Mouse (Mus musculus): ENCODE measurements at regions not wholly inside any gene's neighbourhood (a gene's known extent, or its start where the extent isn't known, plus 50 kb on each side); places are given as distances from the start of the nearest gene placed in this dataset.

- Histone ChIP-seq H3K27ac (ENCODE audit: control insufficient read depth, low read depth, low read length) (no peak overlapping the region), H3K4me1 (ENCODE audit: control insufficient read depth in 1 of 2, insufficient read depth in 2 of 2, low read length in 2 of 2) (no peaks in the 10 kb centered on the region)
Measured at GRCm38 (mm10) chr2:57799279-57799678, 198.4 kb upstream of the Galnt5 start.

DNA sequence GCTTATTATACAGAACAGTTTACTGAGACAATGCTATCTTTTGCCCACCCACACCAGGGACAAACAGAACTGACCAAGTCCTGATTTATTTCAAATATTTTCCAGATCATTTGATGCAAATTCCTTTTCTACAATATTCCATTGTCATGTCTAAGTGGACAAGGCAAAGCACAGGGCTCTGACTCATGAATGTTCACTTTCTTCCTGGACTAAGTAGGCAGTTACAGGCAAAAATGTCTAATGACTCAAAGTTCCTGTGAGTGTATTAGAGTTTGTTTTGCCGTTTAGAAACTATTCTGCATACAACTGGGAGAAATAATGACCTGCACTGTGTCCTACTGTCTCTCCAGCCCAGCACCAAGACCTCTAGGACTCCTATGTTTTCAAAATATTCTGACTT is 189.8 kb upstream of the Galnt5 start:
- H3K4me3 ChIP-seq (ENCODE audit: control insufficient read depth in 1 of 2, insufficient read depth in 1 of 2, low read depth in 2 of 2, low read length in 2 of 2), result no peak overlapping the region
- H3K79me2 ChIP-seq (ENCODE audit: control insufficient read depth, insufficient read depth, low read length, poor library complexity), result no peaks in the 10 kb centered on the region
- H3K4me1 ChIP-seq (ENCODE audit: control insufficient read depth in 1 of 2, insufficient read depth in 2 of 2, low read length in 2 of 2), result no peaks in the 10 kb centered on the region
- no peak overlapping the region for H3K27ac ChIP-seq (ENCODE audit: control insufficient read depth, low read depth, low read length)
- H3K9ac ChIP-seq (ENCODE audit: control insufficient read depth, low read depth, low read length, poor library complexity, severe bottlenecking), result no peak overlapping the region
- H3K9me3 ChIP-seq (replicated peaks; ENCODE audit: insufficient read depth, low read length), result no peaks in the 10 kb centered on the region
- no peak for TF ChIP-seq USF2 (IDR thresholded peaks at IDR 0.05; ENCODE audit: borderline replicate concordance in 1 of 2, insufficient read depth in 1 of 2, low read depth in 1 of 2, low read length in 2 of 2)
- no peak for TF ChIP-seq ZC3H11A (IDR thresholded peaks at IDR 0.05; ENCODE audit: low read depth, low read length)
- TF ChIP-seq POLR2AphosphoS2 (IDR thresholded peaks at IDR 0.05; ENCODE audit: low read length), result no peak
- no peak for TF ChIP-seq RAD21 (IDR thresholded peaks at IDR 0.05; ENCODE audit: low read depth, low read length)
- no peak for TF ChIP-seq MYB (IDR thresholded peaks at IDR 0.05; ENCODE audit: low read depth, low read length)
- no peak for TF ChIP-seq UBTF (IDR thresholded peaks at IDR 0.05; ENCODE audit: borderline replicate concordance, insufficient read depth, low read depth, low read length)
- no peak for TF ChIP-seq ETS1 (IDR thresholded peaks at IDR 0.05; ENCODE audit: low read depth, low read length)
- TF ChIP-seq POLR2AphosphoS5 (IDR thresholded peaks at IDR 0.05; ENCODE audit: borderline replicate concordance, low read depth, low read length), result no peak
- TF ChIP-seq CHD2 (IDR thresholded peaks at IDR 0.05; ENCODE audit: low read length), result no peak
- no peak for TF ChIP-seq KAT2A (conservative IDR thresholded peaks at IDR 0.05; ENCODE audit: low read depth, low read length)
- TF ChIP-seq MXI1 (IDR thresholded peaks at IDR 0.05; ENCODE audit: low read depth, low read length), result no peak
- no peak for TF ChIP-seq CHD1 (IDR thresholded peaks at IDR 0.05; ENCODE audit: low read depth, low read length)
- TF ChIP-seq MAFK (IDR thresholded peaks at IDR 0.05; ENCODE audit: borderline replicate concordance, low read depth, low read length), result no peak
- no peak for TF ChIP-seq ZNF384 (IDR thresholded peaks at IDR 0.05; ENCODE audit: low read depth, low read length)
- TF ChIP-seq BHLHE40 (IDR thresholded peaks at IDR 0.05; ENCODE audit: borderline replicate concordance, low read depth, low read length), result no peak
- TF ChIP-seq TCF12 (IDR thresholded peaks at IDR 0.05; ENCODE audit: low read depth, low read length), result no peak
- TF ChIP-seq TBP (IDR thresholded peaks at IDR 0.05; ENCODE audit: low read depth, low read length), result no peak
- no peak for TF ChIP-seq HCFC1 (IDR thresholded peaks at IDR 0.05; ENCODE audit: low read depth, low read length)
- no peak for TF ChIP-seq MYC (IDR thresholded peaks at IDR 0.05; ENCODE audit: low read depth, low read length)
- no peak for DNase-seq (ENCODE audit: low read depth, low spot score)
- H3K36me3 ChIP-seq (ENCODE audit: control insufficient read depth in 1 of 2, insufficient read depth in 2 of 2, low read length in 2 of 2), result no peaks in the 10 kb centered on the region
- no peaks in the 10 kb centered on the region for H3K27me3 ChIP-seq (ENCODE audit: control insufficient read depth in 1 of 2, insufficient read depth in 2 of 2, low read length in 2 of 2)

More at GRCm38 (mm10) chr2:57799279-57799678, 198.4 kb upstream of the Galnt5 start:
- Histone ChIP-seq H3K36me3 (ENCODE audit: control insufficient read depth in 1 of 2, insufficient read depth in 2 of 2, low read length in 2 of 2) (no peaks in the 10 kb centered on the region), H3K4me3 (ENCODE audit: control insufficient read depth in 1 of 2, insufficient read depth in 1 of 2, low read depth in 2 of 2, low read length in 2 of 2) (no peak overlapping the region), H3K9ac (ENCODE audit: control insufficient read depth, low read depth, low read length, poor library complexity, severe bottlenecking) (no peak overlapping the region), H3K27me3 (ENCODE audit: control insufficient read depth in 1 of 2, insufficient read depth in 2 of 2, low read length in 2 of 2) (no peaks in the 10 kb centered on the region), H3K9me3 (replicated peaks; ENCODE audit: insufficient read depth, low read length) (no peaks in the 10 kb centered on the region), H3K79me2 (ENCODE audit: control insufficient read depth, insufficient read depth, low read length, poor library complexity) (no peaks in the 10 kb centered on the region)
- no peak for TF ChIP-seq MYC (IDR thresholded peaks at IDR 0.05; ENCODE audit: low read depth, low read length)
- no peak for TF ChIP-seq RAD21 (IDR thresholded peaks at IDR 0.05; ENCODE audit: low read depth, low read length)
- TF ChIP-seq TBP (IDR thresholded peaks at IDR 0.05; ENCODE audit: low read depth, low read length), result no peak
- TF ChIP-seq CTCF (IDR thresholded peaks at IDR 0.05 in 2 of 3, conservative IDR thresholded peaks at IDR 0.05 in 1 of 3; ENCODE audit: control insufficient read depth in 1 of 3, insufficient read depth in 1 of 3, low read depth in 2 of 3, low read length in 3 of 3, poor library complexity in 1 of 3, severe bottlenecking in 1 of 3), result no peak
- no peak for TF ChIP-seq ZNF384 (IDR thresholded peaks at IDR 0.05; ENCODE audit: low read depth, low read length)
- no peak for TF ChIP-seq KAT2A (conservative IDR thresholded peaks at IDR 0.05; ENCODE audit: low read depth, low read length)
- no peak for TF ChIP-seq JUND (IDR thresholded peaks at IDR 0.05; ENCODE audit: low read depth, low read length)
- no peak for DNase-seq (ENCODE audit: low read depth, low spot score)

All from MEL (cell line).